Mouse (Mus musculus) midbrain, embryonic 11.5 days (tissue): Measurements from ENCODE around the gene Kantr. TPM values are rescaled to one million over a fixed set of nuclear protein-coding genes. Genes with fewer than 3 reads are reported as not detected.
"Not testable (repeated sequence)": the region's sequence is repeated elsewhere in the genome, so short reads cannot be mapped to it uniquely, and the experiment has no call there.

Experiments used
- ATAC-seq: fragments of 200-750 bp; cut with Nextera tagmentation; 2 replicates; pipeline ENCODE4 v1.8.0; 2017; ENCODE audit warnings: moderate TSS enrichment, moderate library complexity; ENCODE audit not compliant: low FRiP score
- DNase-seq: peaks from one replicate; pipeline ENCODE4 v3.0.0; 2015; ENCODE audit warnings: low spot score; ENCODE audit errors: missing footprints
- H3K27ac ChIP-seq: fragments of 300-500 bp; sonication (generic); 2 replicates; pipeline ENCODE4 v1.5.1; 2014; ENCODE audit warnings: low read depth, low read length
- H3K27me3 ChIP-seq: fragments of 300-500 bp; sonication (generic); 2 replicates; pipeline ENCODE4 v1.6.1; 2014; ENCODE audit warnings: mild to moderate bottlenecking, low read length, moderate library complexity, mixed read lengths; ENCODE audit not compliant: control insufficient read depth, insufficient read depth
- H3K36me3 ChIP-seq: fragments of 300-500 bp; sonication (generic); 2 replicates; pipeline ENCODE4 v1.6.1; 2014; ENCODE audit warnings: mild to moderate bottlenecking, low read length, moderate library complexity, mixed read lengths; ENCODE audit not compliant: control insufficient read depth, insufficient read depth
- H3K4me1 ChIP-seq: fragments of 300-500 bp; sonication (generic); 2 replicates; pipeline ENCODE4 v1.6.1; 2014; ENCODE audit warnings: low read length; ENCODE audit not compliant: control insufficient read depth, insufficient read depth
- H3K4me2 ChIP-seq: fragments of 300-500 bp; sonication (generic); 2 replicates; pipeline ENCODE4 v1.6.1; 2014; ENCODE audit warnings: mild to moderate bottlenecking, moderate library complexity
- H3K4me3 ChIP-seq: fragments of 300-500 bp; sonication (generic); 2 replicates; pipeline ENCODE4 v1.5.1; 2014; ENCODE audit warnings: low read depth, low read length
- H3K9ac ChIP-seq: fragments of 300-500 bp; sonication (generic); 2 replicates; pipeline ENCODE4 v1.6.1; 2014; ENCODE audit warnings: low read length
- H3K9me3 ChIP-seq: fragments of 300-500 bp; sonication (generic); 2 replicates; pipeline ENCODE4 v1.6.1; 2016; ENCODE audit warnings: low read length; ENCODE audit not compliant: control insufficient read depth
- WGBS: fragments of 180-500 bp; shearing (Covaris S2); extraction: QIAGEN DNeasy Blood & Tissue Kit; methylation state at CpG from one replicate; pipeline ENCODE4 v1.1.7; 2014; 5-methylcytosine and 5-hydroxymethylcytosine counted together
- polyA plus RNA-seq: library from polyadenylated mRNA; unstranded; fragments of >200 nt; fragmentation: Nextera tagmentation; extraction: Ambion mirVana; gene quantifications from 2 replicates; pipeline ENCODE4 v1.2.1, GENCODE M21; 2014

Gene Kantr
- polyA plus RNA-seq, 1 experiment from 2014 or later: 16.6 TPM

GRCm38 (mm10) chrX:152307942-152308341 lies 19.4 kb downstream of the Kantr start:
- no peak for ATAC-seq
- no peak overlapping the region for H3K27ac ChIP-seq
- no peak for DNase-seq
- H3K9ac ChIP-seq: no peak overlapping the region
- no peaks in the 10 kb centered on the region for H3K36me3 ChIP-seq
- H3K27me3 ChIP-seq: peaks cover 13% of the 10 kb centered on the region
- H3K4me1 ChIP-seq: no peaks in the 10 kb centered on the region
- WGBS: 77% methylated on average over 2 of the region's 2 CpGs
- H3K4me2 ChIP-seq: no peak overlapping the region
- no peak overlapping the region for H3K4me3 ChIP-seq
- H3K9me3 ChIP-seq: no peaks in the 10 kb centered on the region

- H3K27me3 ChIP-seq: peaks cover 13% of the 10 kb centered on the region
- no peak overlapping the region for H3K4me2 ChIP-seq
- no peaks in the 10 kb centered on the region for H3K4me1 ChIP-seq
Observed at GRCm38 (mm10) chrX:152307371-152307770, 19.9 kb downstream of the Kantr start.

GRCm38 (mm10) chrX:152306224-152306623 lies 21.1 kb downstream of the Kantr start:
- no peaks in the 10 kb centered on the region for H3K9me3 ChIP-seq
- no peak overlapping the region for H3K9ac ChIP-seq
- ATAC-seq (no peak), DNase-seq (no peak)
- H3K4me2 ChIP-seq: no peak overlapping the region
- no peak overlapping the region for H3K27ac ChIP-seq
- H3K4me1 ChIP-seq: no peaks in the 10 kb centered on the region
- no peaks in the 10 kb centered on the region for H3K36me3 ChIP-seq
- 75% methylated on average over 2 of the region's 2 CpGs for WGBS
- H3K4me3 ChIP-seq: no peak overlapping the region
- peaks cover 13% of the 10 kb centered on the region for H3K27me3 ChIP-seq

More at GRCm38 (mm10) chrX:152307371-152307770, 19.9 kb downstream of the Kantr start:
- H3K4me3 ChIP-seq: no peak overlapping the region
- no peak overlapping the region for H3K27ac ChIP-seq
- no peak overlapping the region for H3K9ac ChIP-seq
- DNase-seq (no peak), ATAC-seq (no peak)
- no peaks in the 10 kb centered on the region for H3K9me3 ChIP-seq
- H3K36me3 ChIP-seq: no peaks in the 10 kb centered on the region

DNA sequence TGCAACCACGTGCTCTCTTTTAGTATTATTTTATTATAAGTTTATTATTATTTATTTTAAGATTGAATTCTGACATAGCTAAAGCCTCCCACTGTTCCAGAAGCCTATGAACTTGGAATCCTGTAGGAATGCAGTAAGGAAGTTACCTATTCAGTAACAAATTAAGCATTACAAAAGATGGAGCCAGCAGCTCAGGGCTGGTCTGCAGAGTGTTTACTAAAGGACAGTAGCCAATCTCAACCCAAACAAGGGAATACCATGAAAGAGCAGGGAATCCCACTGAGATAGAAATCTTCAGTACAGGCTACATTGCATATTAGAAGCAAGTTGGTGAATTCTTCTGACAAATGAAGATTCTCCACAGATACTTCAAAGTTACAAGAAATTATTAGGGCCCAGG lies 40.3 kb downstream of the Kantr start:
- not testable (repeated sequence) for ATAC-seq, H3K4me2 ChIP-seq, DNase-seq, H3K27me3 ChIP-seq, H3K4me3 ChIP-seq, H3K9me3 ChIP-seq, H3K9ac ChIP-seq, H3K36me3 ChIP-seq, H3K4me1 ChIP-seq, H3K27ac ChIP-seq
- WGBS: 64% methylated on average over 1 of the region's 1 CpGs

GRCm38 (mm10) chrX:152284746-152285145 lies 42.5 kb downstream of the Kantr start:
- 83% methylated on average over 3 of the region's 3 CpGs for WGBS
- Histone ChIP-seq H3K27ac (no peak overlapping the region), H3K27me3 (0 out of 2 replicates have a peak, but pooled peaks cover 2% of the 10 kb centered on the region), H3K4me2 (no peak overlapping the region), H3K9ac (no peak overlapping the region), H3K4me1 (no peaks in the 10 kb centered on the region), H3K9me3 (no peaks in the 10 kb centered on the region), H3K4me3 (no peak overlapping the region), H3K36me3 (no peaks in the 10 kb centered on the region)
- DNase-seq: no peak
- no peak for ATAC-seq

DNA sequence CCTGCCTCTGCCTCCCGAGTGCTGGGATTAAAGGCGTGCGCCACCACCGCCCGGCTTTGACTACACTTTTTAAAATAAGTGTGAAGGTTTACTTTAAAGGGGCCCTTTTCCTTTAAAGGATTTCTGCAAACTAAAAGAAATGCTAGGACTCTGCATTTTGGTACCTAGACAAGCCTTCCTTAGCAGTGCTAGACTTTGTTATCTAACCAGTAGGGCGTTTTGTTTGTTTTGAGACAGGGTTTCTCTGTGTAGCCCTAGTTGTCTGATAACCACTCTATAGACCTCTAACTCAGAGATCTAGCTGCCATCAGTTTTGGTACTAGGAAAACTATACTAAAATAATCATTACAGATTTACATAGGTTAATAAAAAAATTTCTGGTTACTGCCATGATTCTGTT lies 47.9 kb downstream of the Kantr start:
- ATAC-seq (no peak), DNase-seq (no peak)
- Histone ChIP-seq H3K27ac (no peak overlapping the region), H3K27me3 (no peaks in the 10 kb centered on the region), H3K4me3 (no peak overlapping the region), H3K36me3 (no peaks in the 10 kb centered on the region), H3K4me2 (no peak overlapping the region), H3K9me3 (no peaks in the 10 kb centered on the region), H3K4me1 (no peaks in the 10 kb centered on the region), H3K9ac (no peak overlapping the region)
- 87% methylated on average over 6 of the region's 6 CpGs for WGBS

DNA sequence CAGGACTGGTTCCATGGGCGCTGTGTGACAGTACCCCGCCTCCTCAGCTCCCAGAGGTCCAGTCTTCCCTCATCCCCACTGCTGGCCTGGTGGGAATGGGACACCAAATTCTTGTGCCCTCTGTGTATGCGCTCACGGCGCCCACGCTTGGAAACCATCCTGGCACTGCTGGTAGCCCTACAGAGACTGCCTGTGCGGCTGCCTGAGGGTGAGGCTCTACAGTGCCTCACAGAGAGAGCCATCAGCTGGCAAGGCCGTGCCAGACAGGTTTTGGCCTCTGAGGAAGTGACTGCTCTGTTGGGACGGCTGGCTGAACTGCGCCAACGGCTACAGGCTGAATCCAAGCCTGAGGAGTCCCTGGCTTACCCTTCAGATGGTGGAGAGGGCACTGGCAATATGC lies 56.1 kb downstream of the Kantr start:
- 91% methylated on average over 11 of the region's 11 CpGs for whole genome bisulfite sequencing
- Histone ChIP-seq H3K4me3 (no peak overlapping the region), H3K4me1 (no peaks in the 10 kb centered on the region), H3K4me2 (no peak overlapping the region), H3K36me3 (peaks cover 25% of the 10 kb centered on the region), H3K27ac (no peak overlapping the region), H3K9me3 (no peaks in the 10 kb centered on the region), H3K9ac (no peak overlapping the region), H3K27me3 (no peaks in the 10 kb centered on the region)
- DNase-seq (no peak), ATAC-seq (no peak)

Other genes starting within 250 kb of the Kantr start
- gene Iqsec2, start 183.2 kb downstream of the Kantr start, polyA plus RNA-seq: 1.1 and 1.8 TPM in 2 replicates
- 29.4 and 30.1 TPM in 2 replicates for gene Kdm5c, start 94.5 kb downstream of the Kantr start, polyA plus RNA-seq
- 29.6 and 30.1 TPM in 2 replicates for gene Tspyl2, start 14.9 kb upstream of the Kantr start, polyA plus RNA-seq
- 5.6 and 6.2 TPM in 2 replicates for gene Gpr173, start 41.2 kb upstream of the Kantr start, polyA plus RNA-seq
- not detected in 2 replicates for gene Cldn34a, start 235.8 kb upstream of the Kantr start, polyA plus RNA-seq